In genomic region chr9:96705576-96706285, GRCm38 (mm10) we compare ENCODE assay signal across 8 mouse cellular contexts. TPM values are rescaled to one million over a fixed set of nuclear protein-coding genes. Genes with fewer than 3 reads are reported as not detected.
DNase-seq lines count a peak whose midpoint lies in the region; ATAC-seq and TF ChIP-seq lines count a peak whose summit lies in the region.

No protein-coding gene starts in this region.

- H3K9me3 ChIP-seq in heart, embryonic 15.5 days (replicated peaks) = no peaks in the 10 kb centered on the region
- no peaks in the 10 kb centered on the region for H3K9me3 ChIP-seq in kidney, postnatal 0 days (replicated peaks; ENCODE audit: low read length)

- TF ChIP-seq POLR2A in embryonic fibroblast, embryonic 13.5 days (IDR thresholded peaks at IDR 0.05; ENCODE audit: low read depth, low read length) = no peak
- no peak for TF ChIP-seq POLR2A in small intestine, adult 2 months (IDR thresholded peaks at IDR 0.05; ENCODE audit: low read depth, low read length)

- TF ChIP-seq CTCF in embryonic fibroblast, embryonic 13.5 days (IDR thresholded peaks at IDR 0.05; ENCODE audit: borderline replicate concordance, insufficient read depth, low read length) = no peak
- TF ChIP-seq CTCF in kidney, postnatal 0 days (IDR thresholded peaks at IDR 0.05; ENCODE audit: low read depth) = no peak
- no peak for TF ChIP-seq CTCF in small intestine, adult 2 months (IDR thresholded peaks at IDR 0.05; ENCODE audit: extremely low read depth, insufficient read length, insufficient replicate concordance, low read depth, low read length)

- peak; percentile 55 to 77 for DNase-seq in urinary bladder, adult 18-20 months (ENCODE audit: low spot score in 2 of 2)
- DNase-seq in urinary bladder, postnatal 10 days (ENCODE audit: low spot score) = no peak
- DNase-seq in kidney, postnatal 0 days (ENCODE audit: low spot score) = peak; percentile 95
- no peak for DNase-seq in left cerebral cortex, postnatal 4 days

- no peak overlapping the region for H3K4me3 ChIP-seq in embryonic fibroblast, embryonic 13.5 days (ENCODE audit: insufficient read depth, low read length)
- H3K4me3 ChIP-seq in heart, embryonic 15.5 days = no peak overlapping the region
- no peak overlapping the region for H3K4me3 ChIP-seq in kidney, postnatal 0 days (replicated peaks; ENCODE audit: low read depth, low read length)
- H3K4me3 ChIP-seq in small intestine, adult 2 months (ENCODE audit: low read depth, low read length) = no peak overlapping the region

- WGBS in heart, embryonic 15.5 days = 17% methylated on average over 11 of the region's 11 CpGs
- 13% methylated on average over 11 of the region's 11 CpGs for WGBS in kidney, postnatal 0 days
- WGBS in small intestine, adult 2 months = 55% methylated on average over 11 of the region's 11 CpGs

- H3K9ac ChIP-seq in heart, embryonic 15.5 days = peak overlapping the region; percentile 24; the same call in 1 of the 2 replicates
- peak overlapping the region; percentile 46 for H3K9ac ChIP-seq in kidney, postnatal 0 days (ENCODE audit: low read depth, low read length)

- intact Hi-C loops in left cerebral cortex, postnatal 4 days (cut with DNase I) = no loop called here

- ATAC-seq in heart, embryonic 15.5 days (replicated peaks; ENCODE audit: insufficient number of reproducible peaks, insufficient read depth, low FRiP score, low read depth) = peak; percentile 88
- ATAC-seq in kidney, postnatal 0 days (replicated peaks; ENCODE audit: low FRiP score, low read depth) = peak; percentile 99
- ATAC-seq in megakaryocyte, adult 5-6 weeks (ENCODE audit: poor library complexity, severe bottlenecking) = peak; percentile 48

- H3K27ac ChIP-seq in embryonic fibroblast, embryonic 13.5 days (ENCODE audit: insufficient read depth, low read length) = peak overlapping the region; percentile 7
- H3K27ac ChIP-seq in heart, embryonic 15.5 days = peak overlapping the region; percentile 91
- H3K27ac ChIP-seq in kidney, postnatal 0 days = peak overlapping the region; percentile 93
- peak overlapping the region; percentile 55 for H3K27ac ChIP-seq in small intestine, adult 2 months (ENCODE audit: insufficient read depth, low read depth, low read length)

- no peaks in the 10 kb centered on the region for H3K27me3 ChIP-seq in heart, embryonic 15.5 days
- no peaks in the 10 kb centered on the region for H3K27me3 ChIP-seq in kidney, postnatal 0 days (ENCODE audit: insufficient read depth, low read length)
- no peaks in the 10 kb centered on the region for H3K27me3 ChIP-seq in small intestine, adult 2 months (ENCODE audit: control insufficient read depth, insufficient read depth, low read length)

- H3K4me2 ChIP-seq in heart, embryonic 15.5 days = peak overlapping the region; percentile 38
- 0 out of 2 replicates have a peak overlapping the region, but pooled peaks have one; percentile 2 for H3K4me2 ChIP-seq in kidney, postnatal 0 days (ENCODE audit: low read length)

- 0 out of 2 replicates have a peak, but pooled peaks cover 9% of the 10 kb centered on the region for H3K36me3 ChIP-seq in heart, embryonic 15.5 days
- peaks cover 14% of the 10 kb centered on the region; the same call in 1 of the 2 replicates for H3K36me3 ChIP-seq in kidney, postnatal 0 days (ENCODE audit: insufficient read depth, low read length)
- peaks cover 19% of the 10 kb centered on the region for H3K36me3 ChIP-seq in small intestine, adult 2 months (ENCODE audit: control insufficient read depth, insufficient read depth, low read length)

- peaks cover 9% of the 10 kb centered on the region for H3K4me1 ChIP-seq in embryonic fibroblast, embryonic 13.5 days (ENCODE audit: control insufficient read depth, insufficient read depth, low read length)
- peaks cover 48% of the 10 kb centered on the region for H3K4me1 ChIP-seq in heart, embryonic 15.5 days (replicated peaks)
- peaks cover 19% of the 10 kb centered on the region; the same call in 1 of the 2 replicates for H3K4me1 ChIP-seq in kidney, postnatal 0 days (replicated peaks; ENCODE audit: insufficient read depth, low read length)
- H3K4me1 ChIP-seq in small intestine, adult 2 months (ENCODE audit: control insufficient read depth, insufficient read depth, insufficient read length, low read length) = peaks cover 3% of the 10 kb centered on the region; the same call in 1 of the 2 replicates

RNA-seq across cellular contexts. Expression of gene Zbtb38, which starts 46.9 kb away (rescaled TPM):
- 33.6 and 47.0 TPM in 2 replicates for polyA plus RNA-seq in embryonic fibroblast, embryonic 13.5 days (2011; ENCODE audit: insufficient read length, low read depth, missing spikeins)
- polyA plus RNA-seq in heart, embryonic 15.5 days (2015; fragmentation: Nextera tagmentation; extraction: Ambion mirVana) = 28.7 and 29.8 TPM in 2 replicates
- 28.3 and 28.5 TPM in 2 replicates for polyA plus RNA-seq in kidney, postnatal 0 days (2015; fragmentation: Nextera tagmentation; extraction: Ambion mirVana)
- 13.6 and 18.9 TPM in 2 replicates for total RNA-seq in megakaryocyte, adult 5-6 weeks (2015)
- total RNA-seq in megakaryocyte, adult 5-6 weeks (2017) = 18.7 and 19.8 TPM in 2 replicates
- 3.8 and 7.7 TPM in 2 replicates for polyA plus RNA-seq in small intestine, adult 2 months (2012; rRNA removed)
- total RNA-seq in left cerebral cortex, postnatal 4 days (2021) = 10 to 100 TPM; 65.6 to 66.3 TPM

Comparison
In these comparisons a context has a peak if more than half of its experiments do, and no peak if none do; other contexts are left out.
1. DNase-seq: peak in urinary bladder, adult 18-20 months (2 of 2) and kidney, postnatal 0 days (single experiment); none in urinary bladder, postnatal 10 days (single experiment) and left cerebral cortex, postnatal 4 days (single experiment).
2. H3K27ac ChIP-seq: peak in every context shown above with its lines; median percentile 93 in kidney, postnatal 0 days; 91 in heart, embryonic 15.5 days; 55 in small intestine, adult 2 months; 7 in embryonic fibroblast, embryonic 13.5 days.
3. ATAC-seq: peak in every context shown above with its lines; median percentile 99 in kidney, postnatal 0 days; 88 in heart, embryonic 15.5 days; 48 in megakaryocyte, adult 5-6 weeks.